Comparison of ENCODE assay signal across 8 mouse cellular contexts in the genomic region with DNA sequence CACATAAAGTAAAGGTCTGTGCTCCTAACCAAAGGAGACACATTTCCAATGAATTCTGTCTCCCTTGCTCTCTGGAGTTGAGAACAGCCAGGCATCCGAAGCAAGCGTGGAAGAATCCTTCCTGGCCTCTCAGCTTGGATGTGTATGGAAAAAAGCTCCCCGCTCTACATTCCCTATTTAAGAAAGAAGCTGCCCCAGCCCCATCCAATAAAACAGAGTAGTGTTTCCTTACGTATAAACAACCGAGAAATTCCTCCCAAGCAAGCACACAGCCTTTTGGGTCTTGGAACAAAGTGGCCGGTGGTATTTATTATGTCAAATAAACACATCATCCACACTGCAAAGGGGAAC.
A peak's percentile ranks its signal among the peaks of the same experiment; 100 is the strongest.
DNase-seq lines count a peak whose midpoint lies in the region; ATAC-seq lines count a peak whose summit lies in the region.

No protein-coding gene starts in this region.

- H3K27me3 ChIP-seq in kidney, embryonic 14.5 days (ENCODE audit: control insufficient read depth, insufficient read depth, low read length), result no peaks in the 10 kb centered on the region
- H3K27me3 ChIP-seq in forebrain, embryonic 10.5 days (ENCODE audit: poor library complexity, severe bottlenecking), result no peaks in the 10 kb centered on the region
- H3K27me3 ChIP-seq in intestine, embryonic 15.5 days (replicated peaks), result no peaks in the 10 kb centered on the region
- H3K27me3 ChIP-seq in midbrain, embryonic 15.5 days (replicated peaks), result no peaks in the 10 kb centered on the region

- 0 out of 2 replicates have a peak, but pooled peaks cover 2% of the 10 kb centered on the region for H3K4me1 ChIP-seq in kidney, embryonic 14.5 days (ENCODE audit: control insufficient read depth, insufficient read depth, low read length)
- H3K4me1 ChIP-seq in forebrain, embryonic 10.5 days, result peaks cover 30% of the 10 kb centered on the region
- H3K4me1 ChIP-seq in intestine, embryonic 15.5 days (replicated peaks), result 0 out of 2 replicates have a peak, but pooled peaks cover 2% of the 10 kb centered on the region
- peaks cover 10% of the 10 kb centered on the region for H3K4me1 ChIP-seq in midbrain, embryonic 15.5 days

- 31% methylated on average over 6 of the region's 6 CpGs for WGBS in kidney, embryonic 14.5 days
- WGBS in forebrain, embryonic 10.5 days, result 35% methylated on average over 6 of the region's 6 CpGs
- 32% methylated on average over 6 of the region's 6 CpGs for WGBS in intestine, embryonic 15.5 days
- 40% methylated on average over 6 of the region's 6 CpGs for WGBS in midbrain, embryonic 15.5 days

- peak overlapping the region; percentile 51; the same call in 1 of the 2 replicates for H3K27ac ChIP-seq in kidney, embryonic 14.5 days (ENCODE audit: low read depth, low read length)
- H3K27ac ChIP-seq in forebrain, embryonic 10.5 days, result peak overlapping the region; percentile 84
- H3K27ac ChIP-seq in intestine, embryonic 15.5 days, result peak overlapping the region; percentile 88
- peak overlapping the region; percentile 38; the same call in 1 of the 2 replicates for H3K27ac ChIP-seq in midbrain, embryonic 15.5 days

- no peak overlapping the region for H3K4me3 ChIP-seq in kidney, embryonic 14.5 days (ENCODE audit: low read length)
- no peak overlapping the region for H3K4me3 ChIP-seq in forebrain, embryonic 10.5 days
- H3K4me3 ChIP-seq in intestine, embryonic 15.5 days (replicated peaks), result no peak overlapping the region
- no peak overlapping the region for H3K4me3 ChIP-seq in midbrain, embryonic 15.5 days

- H3K36me3 ChIP-seq in kidney, embryonic 14.5 days (ENCODE audit: control insufficient read depth, insufficient read depth, low read length), result no peaks in the 10 kb centered on the region
- peaks cover 4% of the 10 kb centered on the region; the same call in 1 of the 2 replicates for H3K36me3 ChIP-seq in forebrain, embryonic 10.5 days (replicated peaks)
- H3K36me3 ChIP-seq in intestine, embryonic 15.5 days, result no peaks in the 10 kb centered on the region
- H3K36me3 ChIP-seq in midbrain, embryonic 15.5 days (replicated peaks), result no peaks in the 10 kb centered on the region

- no peak for DNase-seq in kidney, postnatal 4 days
- no peak for DNase-seq in forebrain, embryonic 10.5 days (ENCODE audit: extremely low spot score, low spot score)
- no peak for DNase-seq in right cerebral cortex, adult 18-20 months
- no peak for DNase-seq in urinary bladder, postnatal 10 days (ENCODE audit: low spot score)

- H3K4me2 ChIP-seq in kidney, embryonic 14.5 days (replicated peaks; ENCODE audit: low read depth, low read length), result no peak overlapping the region
- H3K4me2 ChIP-seq in intestine, embryonic 15.5 days (replicated peaks), result no peak overlapping the region
- no peak overlapping the region; the same call in 1 of the 2 replicates for H3K4me2 ChIP-seq in midbrain, embryonic 15.5 days

- ATAC-seq in kidney, embryonic 14.5 days (ENCODE audit: low FRiP score, low TSS enrichment), result no peak
- peak; percentile 23 for ATAC-seq in intestine, embryonic 15.5 days
- ATAC-seq in midbrain, embryonic 15.5 days (replicated peaks), result no peak
- ATAC-seq in erythroblast, adult 5-6 weeks (replicated peaks; ENCODE audit: low FRiP score, poor library complexity, severe bottlenecking), result no peak

- no peaks in the 10 kb centered on the region for H3K9me3 ChIP-seq in kidney, embryonic 14.5 days (ENCODE audit: control insufficient read depth, low read length)
- peaks cover 5% of the 10 kb centered on the region; the same call in 1 of the 2 replicates for H3K9me3 ChIP-seq in forebrain, embryonic 10.5 days
- H3K9me3 ChIP-seq in intestine, embryonic 15.5 days, result no peaks in the 10 kb centered on the region
- no peaks in the 10 kb centered on the region for H3K9me3 ChIP-seq in midbrain, embryonic 15.5 days

- no peak overlapping the region for H3K9ac ChIP-seq in kidney, embryonic 14.5 days (ENCODE audit: low read depth, low read length)
- H3K9ac ChIP-seq in intestine, embryonic 15.5 days, result no peak overlapping the region
- H3K9ac ChIP-seq in midbrain, embryonic 15.5 days, result no peak overlapping the region

Comparison
In these comparisons a context has a peak if more than half of its experiments do, and no peak if none do; other contexts are left out.
1. H3K27ac ChIP-seq: peak in every context shown above with its lines; median percentile 88 in intestine, embryonic 15.5 days; 84 in forebrain, embryonic 10.5 days; 51 in kidney, embryonic 14.5 days; 38 in midbrain, embryonic 15.5 days.